Mouse (Mus musculus) right cerebral cortex, adult 18-20 months (tissue): ENCODE results near the gene Irf8.
"Not testable (repeated sequence)": the region's sequence is repeated elsewhere in the genome, so short reads cannot be mapped to it uniquely, and the experiment has no call there.

Experiments used
- DNase-seq: peaks from one replicate; pipeline ENCODE4 v3.0.0; 2022; ENCODE audit warnings: mixed read lengths

Irf8 gene

GRCm38 (mm10) chr8:120803661-120804375 is 67.7 kb downstream of the Irf8 start:
- not testable (repeated sequence) for DNase-seq

GRCm38 (mm10) chr8:120804741-120805140 is 68.6 kb downstream of the Irf8 start:
- no peak for DNase-seq
